Mouse (Mus musculus): ENCODE data around the gene Disc1.

- TF ChIP-seq CTCF (IDR thresholded peaks at IDR 0.05; ENCODE audit: extremely low read depth, insufficient read length, insufficient replicate concordance, low read depth, low read length): no peak
- no peak for TF ChIP-seq POLR2A (IDR thresholded peaks at IDR 0.05; ENCODE audit: low read depth, low read length)
These were observed 30.5 kb downstream of the Disc1 start for GRCm38 (mm10) chr8:125084523-125084922.

Data from small intestine, adult 2 months (tissue).